Mouse (Mus musculus) cerebellum, postnatal 10 days (tissue): ENCODE measurements around the gene Kif21b.

ENCODE experiments used
- DNase-seq, 2 experiments: peaks; one replicate each; pipeline ENCODE4 v3.0.0; 2021; ENCODE audit warnings: mixed read lengths in 2 of 2

Kif21b gene

DNA sequence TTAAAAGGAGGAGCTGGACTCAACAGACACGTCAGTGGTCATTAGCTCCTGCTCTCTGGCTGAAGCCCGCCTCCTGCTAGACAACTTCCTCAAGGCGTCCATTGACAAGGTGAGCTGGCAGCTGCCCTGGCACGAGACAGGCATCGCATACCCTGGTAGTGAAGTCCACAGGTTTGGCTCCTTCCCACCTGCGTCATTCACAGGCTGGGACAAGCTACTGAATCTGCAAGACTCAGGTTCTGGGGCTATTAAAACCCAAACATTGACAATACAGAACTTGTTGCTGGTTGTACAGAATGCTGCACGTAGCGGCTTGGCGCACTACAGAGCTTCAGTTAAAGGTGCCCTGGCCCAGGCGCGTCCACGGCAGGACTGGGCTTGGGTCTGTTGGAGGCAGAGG lies 29.1 kb downstream of the Kif21b start:
- no peak for DNase-seq

DNA sequence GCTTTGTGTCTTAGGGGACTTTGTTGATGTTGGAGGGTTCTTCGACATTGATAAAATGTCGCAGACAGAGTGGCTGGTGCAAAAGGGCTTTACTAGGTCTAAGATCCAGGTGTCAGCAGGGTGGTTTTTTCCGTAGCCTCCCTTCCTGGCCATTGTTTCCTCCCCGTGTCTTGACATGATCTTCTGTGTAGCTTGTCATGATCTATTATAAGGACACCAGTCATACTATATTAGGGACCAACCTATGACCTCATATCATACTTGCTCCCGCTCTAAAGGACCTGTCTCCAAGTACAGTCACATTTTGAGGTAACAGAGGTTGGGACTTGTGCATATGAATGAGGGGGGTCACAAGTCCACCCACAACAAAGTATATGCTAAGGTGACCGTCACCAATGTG lies 29.7 kb downstream of the Kif21b start:
- no peak for DNase-seq

DNA sequence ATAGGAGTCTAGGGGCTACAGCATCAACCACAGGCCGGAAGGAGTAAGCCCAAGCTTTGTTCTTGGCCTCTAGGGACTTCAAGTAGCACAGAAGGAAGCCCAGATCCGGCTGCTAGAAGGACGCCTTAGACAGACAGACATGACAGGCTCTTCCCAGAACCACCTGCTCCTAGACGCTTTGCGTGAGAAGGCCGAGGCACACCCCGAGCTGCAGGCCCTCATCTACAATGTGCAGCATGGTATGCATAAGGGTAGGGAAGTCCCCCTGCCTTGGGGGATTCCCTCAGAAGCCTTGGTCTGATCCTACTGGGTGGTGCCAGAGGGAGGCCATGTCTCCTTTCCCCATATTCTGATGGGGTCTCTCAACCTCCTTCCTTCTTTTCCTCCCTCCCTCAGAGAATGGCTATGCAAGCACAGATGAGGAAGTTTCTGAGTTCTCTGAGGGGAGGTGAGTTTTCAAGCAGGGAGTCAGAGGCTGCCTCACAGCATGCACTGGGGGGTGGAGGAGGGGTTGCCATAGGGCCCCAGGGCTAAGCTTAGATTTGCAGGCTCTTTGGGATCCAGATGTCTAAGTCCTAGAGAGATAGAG lies 30.2 kb downstream of the Kif21b start:
- DNase-seq = no peak

DNA sequence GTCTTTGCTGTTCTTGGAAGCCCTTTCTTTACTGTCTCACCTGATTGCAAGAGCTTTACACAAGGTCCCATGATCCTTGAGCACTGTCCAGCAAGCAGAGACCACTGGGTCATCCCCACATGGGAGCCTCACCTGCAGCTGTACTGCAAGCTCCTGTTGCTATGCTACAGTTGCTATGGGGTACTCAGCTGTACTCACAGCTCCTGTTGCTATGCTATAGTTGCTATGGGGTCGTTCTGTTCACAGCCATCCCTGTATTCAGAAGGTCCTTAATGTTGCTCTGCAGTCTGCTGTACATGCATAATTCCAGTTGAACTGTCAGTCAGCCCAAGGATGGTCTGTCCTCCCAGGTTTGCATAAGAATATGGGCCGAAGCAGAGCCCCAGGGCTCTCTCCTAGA lies 34.2 kb downstream of the Kif21b start:
- no peak for DNase-seq

DNA sequence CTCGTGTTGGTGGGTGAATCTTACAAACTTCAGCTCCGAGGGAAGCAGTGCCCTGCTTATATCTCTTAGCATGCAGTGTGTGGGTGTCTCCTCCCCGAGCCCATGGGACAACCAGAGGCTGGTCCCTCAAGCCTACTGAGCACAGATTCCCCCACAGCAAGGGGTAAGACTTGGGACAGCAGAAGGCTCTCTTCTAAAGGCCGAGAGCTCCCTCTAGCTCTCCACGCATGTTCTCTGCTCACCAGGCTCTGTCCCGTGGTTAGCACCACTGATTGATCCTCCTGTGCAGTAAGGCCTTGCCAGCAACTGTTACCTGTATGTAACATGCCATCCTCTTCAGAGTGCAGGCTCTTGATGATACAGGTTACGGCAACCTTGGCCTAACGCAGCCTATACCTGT lies 36.5 kb downstream of the Kif21b start:
- peak; percentile 46 to 48 for DNase-seq

DNA sequence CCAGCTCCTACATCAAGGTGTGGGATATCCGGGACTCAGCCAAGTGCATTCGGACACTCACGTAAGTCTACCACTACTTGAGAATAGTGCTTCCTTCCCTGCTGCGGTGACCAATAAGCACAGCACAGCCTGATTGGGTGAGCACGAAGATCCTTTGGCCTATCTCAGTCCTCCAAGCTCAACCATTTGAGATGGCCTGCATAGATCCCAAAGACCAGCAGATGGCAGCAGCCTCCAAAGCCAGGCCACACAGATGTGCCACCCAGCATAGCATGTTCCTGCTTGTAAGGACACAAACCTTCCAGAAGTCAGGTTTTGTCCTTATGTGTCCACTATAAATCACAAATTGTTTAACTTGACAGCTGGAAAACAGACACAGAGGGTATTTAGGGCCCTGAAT lies 38.9 kb downstream of the Kif21b start:
- DNase-seq = peak; percentile 85 to 86

DNA sequence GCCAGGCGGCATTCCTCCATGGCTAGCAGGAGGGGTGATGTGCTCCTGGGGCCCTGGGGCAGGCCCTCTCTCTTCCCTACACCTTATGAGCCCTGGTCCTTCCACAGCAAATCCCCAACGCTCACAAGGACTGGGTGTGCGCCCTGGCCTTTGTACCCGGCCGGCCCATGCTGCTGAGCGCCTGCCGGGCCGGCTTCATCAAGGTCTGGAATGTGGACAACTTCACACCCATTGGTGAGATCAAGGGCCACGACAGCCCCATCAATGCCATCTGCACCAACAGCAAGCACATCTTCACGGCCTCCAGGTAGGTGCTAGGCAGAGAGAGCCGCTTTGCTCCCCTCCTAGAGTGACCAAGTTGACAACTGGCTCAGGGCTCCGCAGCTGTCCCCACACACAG lies 41.5 kb downstream of the Kif21b start:
- DNase-seq = no peak

DNA sequence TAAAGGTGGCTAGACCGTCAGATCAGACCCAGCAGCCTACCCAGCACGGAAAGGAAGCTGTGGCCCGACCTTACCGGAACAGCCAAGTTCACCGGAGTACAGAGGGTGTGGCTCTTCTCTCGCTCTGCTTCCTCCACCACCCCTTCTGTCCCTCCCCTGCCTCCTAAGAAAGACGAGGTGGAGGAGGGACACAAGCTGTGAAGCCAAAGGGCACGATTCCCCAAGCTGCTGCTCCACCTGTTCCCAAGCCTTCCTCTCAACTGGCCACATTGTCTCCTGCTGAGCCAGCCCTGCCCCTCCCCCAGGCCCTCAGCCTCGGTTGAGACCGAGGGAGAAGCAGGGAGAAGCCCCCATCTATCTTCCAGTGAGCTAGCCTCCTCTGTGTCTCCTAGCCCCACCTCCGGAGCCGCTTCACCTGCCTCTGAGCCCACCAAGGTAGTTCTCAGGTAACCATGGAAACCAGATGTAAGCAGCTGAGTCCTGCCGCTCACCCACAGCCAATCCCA lies 43.0 kb downstream of the Kif21b start:
- DNase-seq = peak in 1 of 2 experiments; percentile 55

DNA sequence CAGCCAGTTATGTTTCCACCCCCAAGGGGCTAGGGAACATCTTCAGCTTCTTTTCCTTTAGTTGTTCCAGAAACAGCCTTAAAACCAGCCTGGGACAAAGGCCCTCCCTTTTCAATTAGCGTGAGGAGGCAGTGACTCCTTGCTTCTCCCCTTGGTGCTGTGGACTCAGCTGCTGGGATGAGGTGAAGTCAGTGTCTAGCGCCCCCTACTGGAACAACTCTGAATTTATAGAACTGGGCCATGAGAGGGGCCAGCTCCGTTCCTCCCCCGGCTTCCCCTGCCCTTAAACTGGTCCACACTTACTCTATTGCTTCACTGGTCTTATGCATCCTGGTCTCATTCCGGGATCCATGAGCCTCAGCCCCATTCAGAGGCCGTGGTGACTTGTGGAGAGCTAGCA lies 44.0 kb downstream of the Kif21b start:
- peak; percentile 71 to 83 for DNase-seq

DNA sequence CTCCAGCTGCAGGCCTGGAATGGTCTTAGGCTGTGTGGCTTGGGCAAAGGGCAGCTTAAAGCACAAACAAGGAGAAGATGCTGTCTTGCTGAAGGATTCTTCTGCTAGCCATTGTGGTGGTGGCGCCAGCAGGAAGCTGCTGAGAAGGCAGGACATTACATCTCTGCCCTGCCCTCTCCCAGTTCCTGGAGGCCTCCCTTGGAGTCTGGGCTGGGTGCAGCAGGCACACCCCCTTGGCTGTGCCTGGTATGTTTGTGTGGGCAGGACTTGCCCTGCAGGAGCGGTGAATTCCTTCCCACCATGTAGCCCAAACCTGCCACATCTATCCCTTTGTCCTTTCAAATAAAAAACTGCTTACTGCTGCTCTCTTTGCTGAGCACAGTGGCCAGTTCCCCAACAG lies 45.9 kb downstream of the Kif21b start:
- no peak for DNase-seq

DNA sequence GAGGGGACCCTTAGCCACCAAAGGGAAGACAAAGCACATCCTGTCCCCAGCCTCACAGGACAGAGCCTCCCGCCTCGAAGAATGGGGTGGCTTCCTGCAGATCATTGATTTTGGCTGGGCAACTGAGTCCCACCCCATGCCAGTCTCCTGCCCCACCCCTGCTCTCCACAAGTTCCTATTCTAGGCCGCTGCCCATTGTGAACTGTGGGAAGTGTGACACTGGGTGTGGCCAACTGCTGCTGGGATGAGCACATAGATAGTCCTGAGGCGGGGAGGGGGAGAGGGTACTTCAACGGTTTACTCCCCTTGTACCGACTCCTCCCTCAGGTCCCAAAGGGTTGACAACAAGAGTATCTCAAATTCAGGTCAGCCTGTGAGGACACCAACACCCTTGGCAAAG lies 47.6 kb downstream of the Kif21b start:
- DNase-seq = no peak

DNA sequence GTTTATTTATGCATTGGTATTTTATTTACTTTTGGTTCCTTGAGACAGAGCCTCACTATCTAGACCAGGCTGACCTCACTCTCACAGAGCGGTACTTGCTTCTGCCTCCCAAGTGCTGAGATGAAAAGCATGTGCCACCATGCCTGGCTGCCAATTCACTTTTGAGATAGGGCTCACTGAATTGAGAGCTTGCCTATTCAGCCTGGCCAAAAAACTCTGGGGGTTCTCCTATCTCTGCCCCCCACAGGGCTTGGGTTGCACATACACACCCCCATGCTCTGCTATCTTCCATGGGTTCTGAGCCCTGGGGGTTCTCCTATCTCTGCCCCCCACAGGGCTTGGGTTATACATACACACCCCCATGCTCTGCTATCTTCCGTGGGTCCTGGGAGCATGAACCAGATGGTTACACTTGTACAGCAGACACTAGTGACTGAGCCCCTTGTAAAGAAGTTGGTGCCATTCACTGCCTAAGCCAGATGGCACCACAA lies 48.4 kb downstream of the Kif21b start:
- DNase-seq = no peak

DNA sequence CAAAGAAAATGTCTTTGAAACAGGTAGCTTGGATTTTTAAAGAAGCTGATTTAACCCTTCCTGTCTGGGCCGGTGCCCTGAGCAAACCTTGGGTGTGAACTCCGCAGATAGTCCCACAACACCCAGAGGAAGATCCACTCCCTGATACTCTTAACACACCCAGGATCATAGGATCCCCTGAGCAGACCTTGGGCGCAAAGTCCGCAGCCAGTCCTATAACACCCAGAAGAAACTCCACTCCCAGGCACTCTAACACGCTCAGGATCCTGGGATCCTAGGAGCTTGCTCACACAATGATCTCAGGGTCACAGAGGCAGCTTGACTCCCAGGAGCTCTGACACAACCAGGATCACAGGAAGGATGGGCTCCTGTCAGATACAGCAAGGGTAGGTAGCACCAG lies 58.8 kb downstream of the Kif21b start:
- no peak for DNase-seq

DNA sequence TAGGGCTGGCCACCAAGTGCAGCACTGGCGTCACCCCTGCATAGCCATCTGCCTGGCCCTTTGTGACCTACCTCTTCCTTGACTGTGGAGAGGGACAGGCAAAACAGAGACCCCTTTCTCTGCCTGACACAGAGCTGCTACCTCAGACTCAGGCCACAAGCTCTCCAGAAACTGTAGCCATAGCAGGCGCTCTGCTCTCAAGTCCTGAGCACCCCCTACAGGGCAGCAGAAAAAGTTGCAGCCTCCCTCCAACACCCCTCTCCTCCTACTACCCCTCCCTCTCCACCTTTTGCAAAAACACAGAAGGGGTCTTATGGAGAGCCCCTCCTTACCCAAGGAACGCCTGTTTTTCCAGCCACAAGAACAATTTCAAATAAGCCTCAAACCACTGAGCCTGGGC lies 81.6 kb downstream of the Kif21b start, which contains the start of gene Mroh3:
Gene Mroh3, minus strand, starts transcription at position 26 of the 400 bp plus-strand sequence.
- DNase-seq = peak; percentile 68 to 71

DNA sequence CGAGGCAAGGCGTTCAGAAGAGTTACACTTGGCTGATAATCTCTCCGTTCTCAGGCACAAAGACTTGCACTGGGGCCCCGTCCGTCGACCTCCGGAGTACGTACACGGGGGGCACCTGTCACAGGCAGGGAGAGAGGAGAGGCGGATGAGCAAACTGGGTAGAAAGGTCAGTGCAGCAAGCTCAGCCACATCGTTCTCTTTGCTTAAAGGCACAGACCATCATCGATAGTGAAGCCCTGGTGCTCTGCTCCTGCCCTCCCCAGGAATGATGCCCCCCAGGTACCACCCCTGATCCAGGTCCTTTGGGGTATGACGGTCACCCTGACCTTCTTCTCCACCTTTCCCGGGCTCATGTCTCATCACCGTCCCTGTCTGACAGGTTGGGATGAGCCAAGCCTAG lies 83.1 kb downstream of the Kif21b start:
- no peak for DNase-seq

DNA sequence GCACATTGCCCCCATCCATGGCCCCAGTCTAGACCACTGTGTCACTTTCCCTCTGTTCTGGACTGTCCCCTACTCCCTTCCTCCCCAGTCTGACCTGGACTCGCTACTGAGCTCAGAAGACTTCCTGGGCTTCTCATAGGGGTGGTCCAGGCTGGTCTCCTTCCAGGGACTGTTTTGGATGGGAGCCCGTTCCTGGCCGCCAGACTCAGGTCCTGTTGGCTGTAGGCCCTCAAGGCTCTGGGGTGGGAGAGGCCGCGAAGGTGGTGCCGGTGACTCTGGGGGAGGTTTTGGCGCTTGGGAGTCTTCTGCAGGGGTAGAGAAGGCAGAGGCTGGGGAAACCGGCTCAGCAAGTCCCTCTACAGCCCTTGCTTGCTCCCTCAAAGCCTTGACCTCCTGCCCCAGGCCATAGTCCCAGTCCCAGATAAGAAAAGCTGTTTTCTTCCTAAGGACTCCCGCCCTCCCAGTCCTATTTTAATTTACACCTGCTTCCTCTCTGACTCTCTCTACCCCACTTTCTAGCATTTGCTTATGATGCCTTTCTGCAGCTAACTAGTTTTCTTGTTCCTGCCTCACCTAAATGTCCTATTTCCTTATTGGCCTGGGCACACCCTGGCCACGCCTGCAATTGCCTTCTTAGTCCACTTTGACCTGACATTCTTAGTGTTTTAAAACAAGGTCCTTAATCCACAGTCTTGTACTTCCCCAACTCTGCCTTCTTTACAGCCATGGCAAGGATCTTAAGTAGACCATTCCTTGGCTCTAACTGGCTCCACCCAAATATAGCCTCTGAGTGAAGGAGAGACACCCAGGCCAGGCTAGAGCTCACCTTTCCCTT lies 89.1 kb downstream of the Kif21b start:
- DNase-seq = peak; percentile 31 to 64

DNA sequence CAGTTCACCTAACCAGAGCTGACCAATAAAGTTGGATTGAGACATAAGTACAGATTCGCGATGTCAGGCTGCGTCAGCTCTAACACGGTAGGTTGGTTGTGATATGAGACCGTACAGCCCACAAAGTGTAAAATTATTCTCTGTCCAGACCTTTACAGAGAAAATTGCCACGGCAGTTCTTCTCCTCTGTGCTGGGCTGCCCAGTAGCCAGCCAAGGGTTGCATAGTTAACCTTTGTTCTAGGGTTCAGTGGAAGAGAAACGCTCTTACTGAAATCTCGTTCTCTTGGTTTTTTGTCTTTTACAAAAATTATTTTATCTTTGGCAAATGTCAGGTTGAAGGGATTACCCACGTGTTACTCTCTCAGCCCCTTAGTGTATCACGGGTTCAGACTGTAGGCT lies 91.2 kb downstream of the Kif21b start:
- DNase-seq = no peak

DNA sequence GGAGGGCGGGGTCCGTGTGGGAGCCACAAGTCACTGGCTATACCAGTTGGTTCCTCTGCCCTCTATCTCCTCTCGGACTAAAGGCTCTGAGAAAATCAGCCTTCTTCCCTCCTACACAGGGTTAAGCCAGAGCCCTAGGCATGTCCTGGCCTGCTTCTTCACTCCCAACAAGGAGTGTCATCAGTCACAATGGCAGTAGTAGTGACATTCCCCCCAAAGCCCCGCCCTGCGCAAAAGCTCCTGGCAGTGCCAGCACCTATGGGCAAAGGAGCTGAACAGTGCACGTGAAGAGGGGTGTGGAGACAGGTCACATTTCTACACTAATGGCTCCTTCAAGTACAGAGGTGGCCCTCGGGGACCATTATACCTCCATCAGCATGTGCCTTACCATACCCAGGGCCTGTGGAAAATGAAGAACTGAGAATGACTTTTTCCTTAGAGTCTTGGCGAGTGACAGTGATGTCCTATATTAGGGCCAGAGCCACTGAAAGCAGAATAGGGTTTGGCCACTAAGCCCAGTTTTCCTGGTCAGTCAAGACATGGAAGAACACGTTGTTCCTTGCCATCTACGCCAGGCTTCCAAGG lies 92.7 kb downstream of the Kif21b start:
- no peak for DNase-seq

DNA sequence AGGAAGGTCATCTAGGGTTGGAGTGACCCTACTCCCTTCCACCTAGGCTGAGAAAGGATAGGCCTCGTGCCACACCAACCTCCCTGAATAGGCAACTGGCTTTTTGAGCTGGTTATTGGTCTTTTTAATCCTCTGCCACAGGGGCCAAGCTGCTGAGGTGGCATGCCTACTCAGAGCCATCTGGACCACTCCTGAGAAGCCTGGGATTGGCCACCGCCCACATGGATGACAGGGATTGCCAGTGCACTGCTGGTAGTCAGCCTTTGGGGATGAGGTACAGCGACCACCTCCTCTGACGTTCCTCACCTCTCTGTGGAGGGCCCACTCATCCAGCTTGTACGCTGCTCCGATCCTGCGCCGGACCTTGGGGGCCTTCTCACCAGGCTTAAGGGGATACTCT lies 94.7 kb downstream of the Kif21b start:
- peak; percentile 53 to 65 for DNase-seq

DNA sequence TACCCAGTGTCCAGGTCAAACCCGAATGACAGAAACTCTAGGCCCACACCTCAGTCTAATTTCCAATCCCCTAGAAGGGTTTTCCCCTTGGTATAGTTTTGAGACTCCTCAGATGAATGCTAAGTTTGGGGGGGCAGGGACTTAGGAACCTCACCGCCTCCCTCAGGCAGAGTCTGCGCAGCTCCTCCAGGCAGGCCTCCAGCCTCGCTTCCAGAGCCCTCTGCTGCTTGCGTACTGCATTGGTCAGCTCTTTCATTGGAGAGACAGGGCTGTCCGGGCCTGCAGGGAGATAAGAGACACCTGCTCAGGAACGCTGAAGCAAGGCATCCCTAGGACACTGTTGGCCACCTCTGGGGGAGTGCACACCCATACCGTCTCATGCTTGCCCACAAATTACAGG lies 95.4 kb downstream of the Kif21b start:
- DNase-seq = no peak
